Mouse (Mus musculus) hindbrain, postnatal 0 days (tissue): ENCODE data around the gene Txnrd2. TPM values are rescaled to one million over a fixed set of nuclear protein-coding genes. Genes with fewer than 3 reads are reported as not detected.

Source experiments
- ATAC-seq: fragments of 200-750 bp; cut with Nextera tagmentation; 2 replicates; pipeline ENCODE4 v1.8.0; 2017; ENCODE audit warnings: mild to moderate bottlenecking, moderate TSS enrichment, moderate library complexity
- DNase-seq: peaks from one replicate; pipeline ENCODE4 v3.0.0-alpha.2; 2015; ENCODE audit warnings: low spot score
- H3K27ac ChIP-seq: fragments of 300-500 bp; sonication (generic); 2 replicates; pipeline ENCODE4 v1.5.1; 2014; ENCODE audit warnings: mild to moderate bottlenecking
- H3K27me3 ChIP-seq: fragments of 300-500 bp; sonication (generic); 2 replicates; pipeline ENCODE4 v1.6.1; 2014; ENCODE audit warnings: low read length, mixed read lengths; ENCODE audit not compliant: insufficient read depth
- H3K36me3 ChIP-seq: fragments of 300-500 bp; sonication (generic); 2 replicates; pipeline ENCODE4 v1.6.1; 2014; ENCODE audit warnings: low read length, mixed read lengths; ENCODE audit not compliant: insufficient read depth
- H3K4me1 ChIP-seq: fragments of 300-500 bp; sonication (generic); 2 replicates; pipeline ENCODE4 v1.6.1; 2014; ENCODE audit warnings: antibody characterized with exemption, low read length, mixed read lengths; ENCODE audit not compliant: insufficient read depth
- H3K4me2 ChIP-seq: fragments of 300-500 bp; sonication (generic); 2 replicates; pipeline ENCODE4 v1.6.1; 2014; ENCODE audit warnings: low read depth, mild to moderate bottlenecking, low read length, moderate library complexity, mixed read lengths
- H3K4me3 ChIP-seq: fragments of 300-500 bp; sonication (generic); 2 replicates; pipeline ENCODE4 v1.5.1; 2014; ENCODE audit warnings: low read length
- H3K9ac ChIP-seq: fragments of 300-500 bp; sonication (generic); replicated peaks from 2 replicates; pipeline ENCODE4 v1.6.1; 2014; ENCODE audit warnings: mild to moderate bottlenecking, low read length, moderate library complexity, mixed read lengths
- H3K9me3 ChIP-seq: fragments of 300-500 bp; sonication (generic); 2 replicates; pipeline ENCODE4 v1.6.1; 2016; ENCODE audit warnings: low read length, mixed read lengths
- CTCF ChIP-seq: IDR thresholded peaks from 2 replicates; pipeline ENCODE4 v1.5.1; 2016; ENCODE audit warnings: antibody characterized with exemption, control low read depth, low read depth
- WGBS: fragments of 180-500 bp; shearing (Covaris S2); extraction: QIAGEN DNeasy Blood & Tissue Kit; methylation state at CpG from one replicate; pipeline ENCODE4 v1.1.7; 2014; 5-methylcytosine and 5-hydroxymethylcytosine counted together
- polyA plus RNA-seq: library from polyadenylated mRNA; unstranded; fragments of >200 nt; fragmentation: Nextera tagmentation; extraction: Ambion mirVana; gene quantifications from 2 replicates; pipeline ENCODE4 v1.2.1, GENCODE M21; 2015
- total RNA-seq: library from RNA; depleted of rRNA; stranded (reverse); fragments of >200 nt; gene quantifications from 2 replicates; pipeline ENCODE4 v1.2.3, GENCODE M21; 2014

Txnrd2 gene
- total and polyA plus RNA-seq, 2 experiments from 2014 or later: 23.1 to 41.8 TPM

DNA sequence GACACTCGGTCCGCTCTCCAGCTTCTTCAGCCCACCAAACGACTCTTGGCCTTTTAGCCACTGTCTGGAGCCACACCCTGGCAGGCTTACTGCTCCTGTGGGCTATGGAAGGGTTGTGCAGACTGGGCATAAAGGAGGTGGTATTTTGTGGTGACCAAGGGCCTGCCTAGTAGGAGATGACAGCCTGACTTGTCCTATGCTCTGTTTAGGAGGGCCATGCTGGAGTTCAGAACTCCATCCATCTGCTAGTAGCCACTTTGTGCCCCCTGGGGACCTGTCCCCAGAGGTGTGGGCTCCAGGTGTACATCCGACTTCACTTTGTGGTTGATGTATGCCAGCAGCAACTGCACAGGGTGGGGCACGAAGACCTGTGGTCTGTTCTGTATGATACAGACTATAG is 32.6 kb upstream of the Txnrd2 start:
- peak overlapping the region; percentile 97 for H3K4me2 ChIP-seq
- 41% methylated on average over 5 of the region's 5 CpGs for WGBS
- DNase-seq (no peak), ATAC-seq (no peak)
- H3K4me3 ChIP-seq: peak overlapping the region; percentile 51
- peak overlapping the region; percentile 22; the same call in 1 of the 2 replicates for H3K9ac ChIP-seq
- TF ChIP-seq CTCF: no peak
- no peaks in the 10 kb centered on the region for H3K9me3 ChIP-seq
- H3K27me3 ChIP-seq: no peaks in the 10 kb centered on the region
- peak overlapping the region; percentile 72; the same call in 1 of the 2 replicates for H3K27ac ChIP-seq
- H3K4me1 ChIP-seq: peaks cover 31% of the 10 kb centered on the region
- H3K36me3 ChIP-seq: peaks cover 17% of the 10 kb centered on the region

DNA sequence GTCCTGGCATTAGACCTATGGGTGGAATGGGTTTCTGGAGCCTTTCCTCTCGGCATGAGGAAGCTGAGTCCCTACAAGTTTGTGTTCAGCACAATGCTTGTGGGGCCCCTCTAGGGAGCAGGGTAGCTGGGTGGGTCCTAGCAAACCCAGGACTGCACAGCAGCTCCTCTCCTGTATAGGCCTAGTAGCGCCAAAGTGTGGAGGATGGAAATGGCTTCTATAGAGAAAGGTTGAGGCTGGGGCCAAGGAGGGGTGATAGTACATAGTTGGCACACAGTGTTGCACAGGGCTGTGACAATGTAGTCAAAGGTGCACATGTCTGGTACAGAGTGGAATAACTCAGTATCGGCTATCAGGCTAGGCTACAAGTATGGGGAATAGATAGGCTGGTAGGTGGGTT is 32.1 kb upstream of the Txnrd2 start:
- ATAC-seq: no peak
- no peak overlapping the region; the same call in 1 of the 2 replicates for H3K27ac ChIP-seq
- no peak overlapping the region for H3K4me3 ChIP-seq
- WGBS: 58% methylated on average over 3 of the region's 3 CpGs
- H3K4me2 ChIP-seq: peak overlapping the region; percentile 97
- no peak for DNase-seq
- no peak overlapping the region for H3K9ac ChIP-seq
- no peaks in the 10 kb centered on the region for H3K9me3 ChIP-seq
- peaks cover 21% of the 10 kb centered on the region for H3K36me3 ChIP-seq
- TF ChIP-seq CTCF: no peak
- peaks cover 27% of the 10 kb centered on the region for H3K4me1 ChIP-seq
- no peaks in the 10 kb centered on the region for H3K27me3 ChIP-seq

DNA sequence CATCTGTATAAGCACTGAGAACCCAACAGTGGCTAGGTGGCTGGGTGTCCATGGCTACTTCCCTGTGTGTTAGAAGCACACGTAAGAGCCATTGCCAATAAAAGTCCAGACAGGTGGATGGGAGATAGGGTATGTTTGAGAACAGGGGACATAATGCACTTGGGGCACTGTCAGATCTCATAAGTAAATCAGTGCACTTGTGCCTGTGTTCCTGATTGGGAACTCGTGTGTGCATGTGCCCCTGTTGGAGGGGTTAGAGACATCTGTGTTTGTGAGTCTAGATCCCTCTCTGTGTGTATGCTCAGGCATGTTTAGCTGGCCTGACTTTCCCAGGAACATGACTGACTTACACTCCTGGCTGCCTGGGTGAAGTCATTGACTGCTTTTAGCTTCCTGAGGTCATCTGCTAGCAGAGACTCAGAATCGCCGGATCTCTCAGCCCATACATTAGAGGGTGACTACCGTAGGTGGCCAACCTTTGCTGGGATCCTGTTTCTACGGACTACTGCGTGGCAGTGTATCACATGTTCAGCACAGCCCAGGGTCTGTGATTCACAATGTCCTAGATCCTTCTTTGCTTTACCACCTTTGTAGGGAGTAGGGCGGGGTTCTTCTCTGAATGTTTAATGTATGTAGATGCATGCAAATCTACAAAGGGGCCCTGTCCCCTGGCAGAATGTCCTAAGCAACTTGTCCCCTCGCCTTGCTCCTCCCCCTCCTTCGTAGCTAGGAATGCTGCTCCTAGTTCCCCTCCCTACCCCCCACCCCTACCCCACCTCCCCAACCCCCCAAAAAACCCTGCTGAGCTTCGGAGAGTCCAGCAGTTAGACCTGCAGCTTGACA is 31.2 kb upstream of the Txnrd2 start:
- H3K9me3 ChIP-seq: no peaks in the 10 kb centered on the region
- peaks cover 25% of the 10 kb centered on the region for H3K36me3 ChIP-seq
- peak overlapping the region; percentile 64 for H3K27ac ChIP-seq
- 0 out of 2 replicates have a peak overlapping the region, but pooled peaks have one; percentile 3 for H3K9ac ChIP-seq
- no peaks in the 10 kb centered on the region for H3K27me3 ChIP-seq
- TF ChIP-seq CTCF: no peak
- H3K4me1 ChIP-seq: peaks cover 23% of the 10 kb centered on the region
- ATAC-seq: no peak
- H3K4me2 ChIP-seq: peak overlapping the region; percentile 27; the same call in 1 of the 2 replicates
- peak; percentile 30 for DNase-seq
- WGBS: 17% methylated on average over 11 of the region's 11 CpGs
- H3K4me3 ChIP-seq: no peak overlapping the region

DNA sequence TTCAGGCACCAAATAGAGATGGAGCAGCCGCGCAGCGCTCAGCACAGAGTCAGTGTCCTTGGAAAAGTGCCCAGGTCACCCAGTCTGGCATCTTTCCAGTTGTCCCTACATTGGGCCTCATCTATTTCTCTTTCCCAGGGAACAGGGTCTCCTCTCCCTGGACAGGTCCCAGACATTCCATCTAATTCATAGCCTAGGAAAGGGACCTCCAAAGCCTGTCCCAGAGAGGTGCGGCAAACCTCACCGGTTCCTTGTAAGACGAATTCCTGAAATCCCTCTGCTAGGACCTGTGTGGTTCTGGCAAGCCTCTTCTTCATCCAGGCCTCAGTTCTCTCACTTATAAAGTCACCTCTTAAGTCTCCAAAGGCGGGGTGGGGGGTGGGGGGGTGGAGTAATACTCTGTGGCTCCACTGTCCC is 30.6 kb upstream of the Txnrd2 start:
- Histone ChIP-seq H3K36me3 (peaks cover 25% of the 10 kb centered on the region), H3K4me3 (no peak overlapping the region), H3K4me2 (no peak overlapping the region), H3K27ac (peak overlapping the region; percentile 72), H3K9me3 (no peaks in the 10 kb centered on the region), H3K9ac (no peak overlapping the region), H3K27me3 (no peaks in the 10 kb centered on the region), H3K4me1 (peaks cover 30% of the 10 kb centered on the region)
- 14% methylated on average over 6 of the region's 7 CpGs for WGBS
- no peak for TF ChIP-seq CTCF
- ATAC-seq (no peak), DNase-seq (peak; percentile 69)

DNA sequence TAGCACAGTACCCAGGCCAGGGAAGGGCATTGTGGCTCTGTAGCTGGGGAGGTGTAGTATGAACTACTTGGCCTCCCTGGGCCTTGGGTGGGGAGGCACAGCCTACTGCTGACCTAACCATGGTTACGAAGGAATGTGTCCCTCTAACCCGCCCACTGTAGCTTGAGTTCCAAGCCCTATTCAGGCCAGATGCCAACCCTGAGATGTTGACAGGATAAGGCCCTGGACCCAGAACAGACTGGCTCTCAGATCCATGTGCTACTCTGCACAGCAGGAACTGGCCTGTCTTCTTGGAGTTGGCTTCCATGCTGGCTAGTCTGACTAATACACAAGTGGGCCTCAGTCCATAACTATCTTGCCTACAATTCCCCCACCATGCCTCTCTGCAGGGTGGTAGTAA is 30.0 kb upstream of the Txnrd2 start:
- Histone ChIP-seq H3K27ac (peak overlapping the region; percentile 72), H3K36me3 (peaks cover 25% of the 10 kb centered on the region), H3K4me2 (no peak overlapping the region), H3K4me3 (no peak overlapping the region), H3K9ac (no peak overlapping the region), H3K9me3 (no peaks in the 10 kb centered on the region), H3K4me1 (peaks cover 34% of the 10 kb centered on the region), H3K27me3 (no peaks in the 10 kb centered on the region)
- ATAC-seq (peak; percentile 33), DNase-seq (peak; percentile 80)
- TF ChIP-seq CTCF: no peak
- WGBS: 34% methylated on average over 2 of the region's 2 CpGs

DNA sequence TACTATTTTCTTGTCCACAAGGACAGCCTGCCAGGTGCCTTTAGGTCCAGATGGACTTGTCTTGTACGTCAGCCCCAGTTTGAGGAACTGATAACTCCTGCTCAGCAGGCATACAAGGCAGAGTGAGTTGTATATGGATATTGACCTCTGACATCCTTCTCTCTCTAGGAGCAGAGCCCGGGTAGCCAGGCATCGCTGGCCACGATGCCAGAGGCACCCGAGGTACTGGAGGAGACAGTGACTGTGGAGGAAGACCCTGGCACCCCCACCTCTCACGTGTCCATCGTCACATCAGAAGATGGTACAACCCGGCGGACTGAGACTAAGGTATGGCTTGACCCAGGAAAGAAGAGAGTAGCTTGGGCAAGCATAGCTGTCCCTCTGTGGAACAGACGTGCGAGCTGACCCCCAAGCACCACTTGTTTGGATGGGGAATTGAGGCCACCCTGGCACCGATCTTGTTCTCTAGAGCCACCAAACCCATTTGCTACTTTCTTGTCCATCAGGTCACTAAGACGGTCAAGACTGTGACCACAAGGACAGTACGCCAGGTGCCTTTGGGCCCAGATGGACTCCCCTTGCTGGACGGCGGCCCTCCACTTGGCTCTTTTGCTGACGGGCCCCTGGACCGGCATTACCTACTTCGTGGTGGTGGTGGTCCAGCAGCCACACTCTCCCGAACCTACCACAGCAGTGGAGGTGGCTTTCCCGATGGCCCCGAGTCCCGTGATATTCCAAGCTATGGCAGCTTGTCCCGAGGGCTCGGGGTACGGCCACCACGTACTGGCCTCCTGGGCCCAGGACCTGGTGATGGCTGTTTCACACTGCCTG is 29.2 kb upstream of the Txnrd2 start:
- H3K4me3 ChIP-seq: no peak overlapping the region
- ATAC-seq (no peak), DNase-seq (no peak)
- peaks cover 39% of the 10 kb centered on the region for H3K4me1 ChIP-seq
- no peak overlapping the region for H3K9ac ChIP-seq
- H3K27ac ChIP-seq: peak overlapping the region; percentile 72; the same call in 1 of the 2 replicates
- peaks cover 34% of the 10 kb centered on the region for H3K36me3 ChIP-seq
- H3K9me3 ChIP-seq: no peaks in the 10 kb centered on the region
- TF ChIP-seq CTCF: no peak
- no peaks in the 10 kb centered on the region for H3K27me3 ChIP-seq
- H3K4me2 ChIP-seq: no peak overlapping the region
- 94% methylated on average over 27 of the region's 27 CpGs for WGBS
